Mouse (Mus musculus) cerebellum, postnatal 36 days (tissue): ENCODE measurements around the gene Gdpd5.
"Not testable (repeated sequence)": the region's sequence is repeated elsewhere in the genome, so short reads cannot be mapped to it uniquely, and the experiment has no call there.

ENCODE experiments used
- DNase-seq, 2 experiments: peaks; one replicate each; pipeline ENCODE4 v3.0.0; 2021 to 2022; ENCODE audit warnings: mixed read lengths in 2 of 2

Gene Gdpd5

DNA sequence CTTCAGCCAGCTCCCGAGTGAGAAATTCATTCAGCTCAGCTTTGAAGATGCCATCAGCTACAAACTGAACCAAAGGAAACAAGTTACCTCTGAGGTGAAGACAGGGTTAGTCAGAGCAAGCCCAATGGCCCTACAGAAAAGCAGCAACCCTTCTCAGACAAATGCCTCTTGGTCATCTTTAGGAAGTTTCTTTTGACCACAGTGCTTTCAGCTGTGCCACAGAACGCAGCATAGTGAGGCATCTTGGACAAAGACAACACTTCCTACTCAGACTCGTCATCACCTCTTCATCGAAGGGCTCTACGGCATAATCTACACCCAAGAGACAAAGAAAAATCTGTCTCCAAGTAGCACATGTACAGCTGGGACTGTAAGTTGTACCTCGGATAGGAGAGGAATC lies 101.4 kb downstream of the Gdpd5 start:
- no peak for DNase-seq

GRCm38 (mm10) chr7:99483271-99483923 lies 102.2 kb downstream of the Gdpd5 start, which contains the start of gene Rps3:
Rps3 (minus strand) TSS chr7:99483738.
- peak; percentile 91 for DNase-seq

DNA sequence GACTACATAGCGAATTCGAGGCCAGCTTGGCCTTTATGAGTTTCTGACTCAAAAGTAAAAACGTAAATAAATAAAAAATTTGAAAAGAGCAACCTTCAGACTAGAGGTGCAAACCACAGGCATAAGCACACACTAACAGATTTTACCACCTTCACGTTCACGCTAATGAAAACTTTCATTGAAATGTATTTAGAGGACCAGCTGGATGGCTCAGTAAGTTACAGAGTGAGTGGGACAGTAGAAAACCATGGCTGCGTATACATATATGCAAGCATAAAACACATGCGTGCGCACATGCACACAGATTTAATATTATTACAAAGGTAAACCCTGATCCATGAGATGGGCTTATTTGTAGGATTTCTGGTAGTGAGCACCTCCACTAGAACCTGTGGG lies 102.7 kb downstream of the Gdpd5 start:
- DNase-seq = no peak

DNA sequence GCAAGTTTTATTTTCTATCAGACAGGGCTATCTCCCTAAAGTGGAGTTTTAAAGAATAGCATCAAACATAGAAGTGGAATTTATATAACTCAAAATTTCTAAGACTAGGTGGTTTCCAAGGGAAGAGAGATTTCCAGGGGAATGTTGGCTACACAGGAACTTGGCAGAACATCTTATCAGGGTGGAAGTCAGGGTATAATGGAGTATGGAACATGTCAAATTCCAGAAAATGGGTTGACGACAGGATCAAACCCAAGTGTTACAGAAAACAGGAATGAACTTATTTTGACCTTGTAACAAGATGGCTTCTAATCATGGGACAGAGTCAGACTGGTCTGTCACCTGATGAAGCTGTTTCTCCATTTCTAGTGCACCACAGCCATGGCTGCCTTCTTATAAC lies 103.5 kb downstream of the Gdpd5 start:
- no peak for DNase-seq

DNA sequence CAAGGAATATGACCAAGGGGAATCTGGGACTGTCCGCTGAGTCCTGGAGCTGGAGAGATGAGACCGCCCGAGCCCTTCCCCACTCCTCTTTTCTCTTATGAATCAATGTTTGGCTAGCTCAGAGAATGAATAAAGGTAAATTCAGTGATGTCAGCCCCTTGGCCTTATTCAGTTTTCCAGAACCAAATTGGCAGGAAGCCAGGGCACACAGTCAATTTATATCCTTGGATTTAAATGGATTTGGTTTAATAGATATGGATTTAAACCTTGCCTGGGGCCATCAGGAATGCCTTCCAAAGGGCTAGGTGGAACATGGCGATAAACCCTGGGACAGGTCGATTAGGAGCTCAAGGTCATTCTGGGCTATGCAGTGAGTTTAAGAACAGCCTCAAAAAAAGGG lies 108.5 kb downstream of the Gdpd5 start:
- no peak for DNase-seq

GRCm38 (mm10) chr7:99499128-99499527 lies 117.9 kb downstream of the Gdpd5 start:
- no peak for DNase-seq

DNA sequence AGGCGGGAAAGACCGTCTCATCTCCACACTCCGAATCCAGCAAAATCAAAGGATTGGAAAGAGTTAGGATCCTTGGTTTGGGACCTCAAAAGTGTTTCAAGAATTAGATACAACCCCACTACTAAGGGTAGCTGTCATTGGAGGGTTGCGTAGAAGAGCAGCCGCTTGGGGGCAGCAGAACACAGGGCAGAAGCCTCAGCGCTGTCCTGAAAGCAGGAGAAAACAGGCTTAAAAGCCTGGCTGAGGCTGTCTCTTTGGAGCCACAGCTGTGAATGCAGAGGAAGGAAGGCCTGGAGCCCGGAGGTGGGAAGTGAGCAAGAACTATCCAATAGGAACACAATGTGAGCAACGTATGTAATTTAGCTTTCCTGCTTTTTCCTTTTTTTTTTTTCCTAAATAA lies 119.0 kb downstream of the Gdpd5 start:
- peak; percentile 81 to 83 for DNase-seq

DNA sequence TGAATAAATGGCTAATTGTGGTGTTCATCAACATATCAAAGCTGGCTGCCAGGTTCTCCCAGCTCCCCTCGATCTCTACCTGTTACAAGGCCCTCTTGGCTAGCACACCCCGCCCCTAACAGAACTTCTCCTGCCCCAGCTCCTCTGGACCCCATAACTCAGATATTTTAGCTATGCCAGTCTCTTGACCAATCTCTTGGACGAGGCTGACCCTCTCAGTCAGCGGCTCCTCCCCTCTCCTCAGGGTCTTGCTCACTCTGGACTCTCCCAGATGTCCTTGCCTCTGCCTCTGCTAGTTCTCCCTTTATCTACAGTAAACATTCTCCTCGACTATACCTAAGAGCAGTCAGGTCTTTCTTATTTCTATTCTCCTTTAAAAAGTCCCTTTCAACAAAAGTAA lies 119.4 kb downstream of the Gdpd5 start:
- no peak for DNase-seq

DNA sequence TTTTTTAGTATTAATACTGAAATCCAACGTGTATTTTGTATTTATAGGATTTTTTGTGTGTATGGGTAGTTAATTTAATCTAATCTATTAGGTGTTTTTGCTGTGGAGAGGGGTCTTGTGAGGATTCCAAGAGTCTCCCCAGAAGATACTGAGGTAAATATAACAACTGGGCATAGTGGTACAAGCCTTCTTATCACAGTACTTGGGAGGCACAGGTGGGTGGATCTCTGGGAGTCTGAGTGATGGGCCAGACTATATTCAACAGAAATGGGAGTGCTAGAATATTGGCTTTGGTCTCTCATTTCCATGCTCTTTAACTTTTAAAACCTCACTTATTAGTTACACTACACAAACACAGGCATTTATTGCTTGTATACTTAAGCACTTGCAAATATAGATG lies 119.9 kb downstream of the Gdpd5 start:
- DNase-seq = no peak

GRCm38 (mm10) chr7:99504556-99504955 lies 123.3 kb downstream of the Gdpd5 start:
- no peak for DNase-seq

- DNase-seq = not testable (repeated sequence)
Observed at GRCm38 (mm10) chr7:99508187-99508586, 127.0 kb downstream of the Gdpd5 start.

DNA sequence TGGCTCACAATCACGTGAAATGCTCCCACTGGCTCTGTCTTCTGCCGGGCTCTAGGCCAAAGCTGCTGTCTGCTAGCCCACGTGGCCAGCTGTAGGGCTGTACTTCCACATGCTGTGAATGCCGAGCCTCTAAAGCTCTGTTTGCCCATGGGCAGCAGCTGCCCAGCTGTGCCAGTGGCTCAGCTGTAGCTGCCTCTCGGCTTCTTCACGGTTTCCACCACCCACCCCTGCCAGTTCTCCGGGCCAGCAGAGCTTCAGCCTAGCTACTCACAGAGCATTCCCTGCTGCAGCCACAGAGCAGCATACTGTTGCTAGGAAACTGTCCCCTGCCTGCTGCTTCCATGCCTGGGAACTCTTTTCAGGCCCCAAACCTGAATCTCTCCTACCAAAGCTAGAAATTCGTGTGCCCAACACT lies 128.9 kb downstream of the Gdpd5 start:
- DNase-seq = peak in 1 of 2 experiments; percentile 14
